In genomic region chr7:143408615-143409021, GRCm38 (mm10) we compare ENCODE assay signal across 8 mouse cellular contexts. TPM values are rescaled to one million over a fixed set of nuclear protein-coding genes. Genes with fewer than 3 reads are reported as not detected.
A peak's percentile ranks its signal among the peaks of the same experiment; 100 is the strongest.
DNase-seq lines count a peak whose midpoint lies in the region; ATAC-seq and TF ChIP-seq lines count a peak whose summit lies in the region.
"Had no signal": no experiment of that assay in that cellular context is flagged by ENCODE, and none has a peak within 500 bp of the region (broad histone marks: within the 10 kb centered on the region; RNA-seq: fewer than 3 reads in every experiment).

No protein-coding gene starts in this region.

- H3K27me3 ChIP-seq in embryonic facial prominence, embryonic 10.5 days (replicated peaks; ENCODE audit: low read depth, poor library complexity, severe bottlenecking), result peaks cover 7% of the 10 kb centered on the region
- H3K27me3 ChIP-seq in lung, postnatal 0 days (replicated peaks; ENCODE audit: insufficient read depth, low read length), result no peaks in the 10 kb centered on the region
- peaks cover 59% of the 10 kb centered on the region for H3K27me3 ChIP-seq in forebrain, embryonic 13.5 days

- no peaks in the 10 kb centered on the region for H3K36me3 ChIP-seq in embryonic facial prominence, embryonic 10.5 days (replicated peaks)
- no peaks in the 10 kb centered on the region for H3K36me3 ChIP-seq in lung, postnatal 0 days (ENCODE audit: insufficient read depth, low read length)
- no peaks in the 10 kb centered on the region for H3K36me3 ChIP-seq in forebrain, embryonic 13.5 days (ENCODE audit: poor library complexity, severe bottlenecking)

- peaks cover 36% of the 10 kb centered on the region for H3K4me1 ChIP-seq in embryonic facial prominence, embryonic 10.5 days
- H3K4me1 ChIP-seq in lung, postnatal 0 days (ENCODE audit: insufficient read depth, low read depth, low read length), result peaks cover 9% of the 10 kb centered on the region; the same call in 1 of the 2 replicates
- H3K4me1 ChIP-seq in forebrain, embryonic 13.5 days, result peaks cover 10% of the 10 kb centered on the region

- ATAC-seq in lung, postnatal 0 days, result peak; percentile 83
- ATAC-seq in activated CD4-positive, CD25-positive, alpha-beta regulatory T cell, adult 4 months, result no peak
- ATAC-seq in forebrain, embryonic 13.5 days, result no peak
- no peak for ATAC-seq in granulocyte monocyte progenitor cell, adult 5-6 weeks (replicated peaks; ENCODE audit: poor library complexity, severe bottlenecking)
- ATAC-seq: forebrain, embryonic 16.5 days had no signal

- TF ChIP-seq EP300 in lung, postnatal 0 days (IDR thresholded peaks at IDR 0.05), result no peak

- H3K27ac ChIP-seq in embryonic facial prominence, embryonic 10.5 days (replicated peaks), result peak overlapping the region; percentile 74
- peak overlapping the region; percentile 33; the same call in 1 of the 2 replicates for H3K27ac ChIP-seq in lung, postnatal 0 days (ENCODE audit: low read length)
- H3K27ac ChIP-seq in forebrain, embryonic 13.5 days, result no peak overlapping the region

- H3K4me3 ChIP-seq in embryonic facial prominence, embryonic 10.5 days, result no peak overlapping the region
- H3K4me3 ChIP-seq in lung, postnatal 0 days (ENCODE audit: low read depth, low read length), result no peak overlapping the region
- no peak overlapping the region for H3K4me3 ChIP-seq in forebrain, embryonic 13.5 days

- DNase-seq in NIH3T3 (ENCODE audit: low read depth), result peak; percentile 65
- DNase-seq in embryonic facial prominence, embryonic 10.5 days (ENCODE audit: low spot score), result peak; percentile 49
- DNase-seq in heart, postnatal 14 days, result peak; percentile 48 to 50
- DNase-seq in lung, postnatal 0 days (ENCODE audit: low spot score), result peak; percentile 85

- H3K9ac ChIP-seq in lung, postnatal 0 days (replicated peaks; ENCODE audit: low read depth), result no peak overlapping the region
- H3K9ac ChIP-seq in forebrain, embryonic 13.5 days, result no peak overlapping the region

- no peaks in the 10 kb centered on the region for H3K9me3 ChIP-seq in embryonic facial prominence, embryonic 10.5 days
- H3K9me3 ChIP-seq in lung, postnatal 0 days (ENCODE audit: low read length), result no peaks in the 10 kb centered on the region
- H3K9me3 ChIP-seq in forebrain, embryonic 13.5 days (replicated peaks), result no peaks in the 10 kb centered on the region

- TF ChIP-seq CTCF in lung, postnatal 0 days (IDR thresholded peaks at IDR 0.05), result no peak

- WGBS in embryonic facial prominence, embryonic 10.5 days, result 52% methylated on average over 13 of the region's 13 CpGs
- WGBS in lung, postnatal 0 days, result 44% methylated on average over 13 of the region's 13 CpGs
- 36% methylated on average over 13 of the region's 13 CpGs for WGBS in forebrain, embryonic 13.5 days

- 0 out of 2 replicates have a peak overlapping the region, but pooled peaks have one; percentile 14 for H3K4me2 ChIP-seq in lung, postnatal 0 days (replicated peaks; ENCODE audit: low read depth, low read length)
- no peak overlapping the region for H3K4me2 ChIP-seq in forebrain, embryonic 13.5 days

- intact Hi-C loops in heart, postnatal 14 days (cut with DNase I), result no loop called here

RNA-seq across cellular contexts. Expression of gene Cdkn1c, which starts 52.2 kb away (rescaled TPM):
- polyA plus RNA-seq in embryonic facial prominence, embryonic 10.5 days (2016; fragmentation: Nextera tagmentation; extraction: Ambion mirVana), result 355 and 407 TPM in 2 replicates
- 10 to 100 TPM; 37.3 to 52.0 TPM for total RNA-seq in heart, postnatal 14 days (2021)
- polyA plus RNA-seq in lung, postnatal 0 days (2015; fragmentation: Nextera tagmentation; extraction: Ambion mirVana), result 207 and 220 TPM in 2 replicates
- under 1 TPM; 0.24 to 0.41 TPM for polyA plus RNA-seq in activated CD4-positive, CD25-positive, alpha-beta regulatory T cell, adult 4 months (2017; shearing (Covaris generic))
- 140 and 149 TPM in 2 replicates for polyA plus RNA-seq in forebrain, embryonic 13.5 days (2015; fragmentation: Nextera tagmentation; extraction: Ambion mirVana)
- total RNA-seq in granulocyte monocyte progenitor cell, adult 5-6 weeks (2014; fragmentation: Nextera tagmentation), result not detected in 2 replicates
- total RNA-seq in granulocyte monocyte progenitor cell, adult 5-6 weeks (2017), result 0.41 TPM in 1 of 2 replicates, not detected in the other

Comparison
In these comparisons a context has a peak if more than half of its experiments do, and no peak if none do; other contexts are left out.
1. RNA of gene Cdkn1c, which starts 52.2 kb away (polyA plus RNA-seq): 355 to 407 TPM in embryonic facial prominence, embryonic 10.5 days, 207 to 220 TPM in lung, postnatal 0 days and 140 to 149 TPM in forebrain, embryonic 13.5 days; 0.24 to 0.41 TPM in activated CD4-positive, CD25-positive, alpha-beta regulatory T cell, adult 4 months; every median in the first group is over 100 times any median in the second.
2. Peak in every context shown above with its lines, with median percentiles within 50 percentile points of each other: DNase-seq.